ENCODE assay signal across 19 mouse cellular contexts in the genomic region with DNA sequence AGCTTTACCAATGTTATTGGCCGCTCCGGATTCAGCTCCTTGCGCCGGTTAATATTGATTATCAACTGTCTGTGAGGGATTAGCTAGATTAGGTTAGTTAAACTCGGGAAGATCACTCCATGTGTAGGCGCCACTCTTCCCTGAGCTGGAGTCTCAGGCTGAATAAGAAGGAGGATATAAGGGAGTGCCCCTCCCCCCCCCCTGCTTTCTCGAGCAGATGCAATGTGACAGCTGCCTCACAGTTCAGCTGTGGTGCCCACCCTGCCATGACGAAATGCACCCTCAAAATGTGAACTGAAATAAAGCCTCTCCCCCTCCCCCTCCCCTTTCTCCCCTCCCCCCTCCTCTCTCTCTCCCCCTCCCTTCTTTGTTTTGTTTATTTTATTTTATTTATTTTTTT. TPM values are rescaled to one million over a fixed set of nuclear protein-coding genes. Genes with fewer than 3 reads are reported as not detected.
"Had no signal": no experiment of that assay in that cellular context is flagged by ENCODE, and none has a peak within 500 bp of the region (broad histone marks: within the 10 kb centered on the region; RNA-seq: fewer than 3 reads in every experiment).

No protein-coding gene starts in this region.

- H3K4me1 ChIP-seq: limb, embryonic 15.5 days; midbrain, embryonic 15.5 days had no signal

- ATAC-seq: midbrain, embryonic 15.5 days had no signal

- H3K27me3 ChIP-seq: limb, embryonic 15.5 days; midbrain, embryonic 15.5 days; neural tube, embryonic 13.5 days had no signal

- H3K9me3 ChIP-seq: limb, embryonic 15.5 days; midbrain, embryonic 15.5 days; neural tube, embryonic 13.5 days had no signal

- H3K36me3 ChIP-seq: limb, embryonic 15.5 days; midbrain, embryonic 15.5 days; neural tube, embryonic 13.5 days had no signal

- H3K9ac ChIP-seq: limb, embryonic 15.5 days; lung, embryonic 14.5 days; midbrain, embryonic 15.5 days; neural tube, embryonic 13.5 days had no signal

- H3K4me2 ChIP-seq: limb, embryonic 15.5 days; lung, embryonic 14.5 days; midbrain, embryonic 15.5 days; neural tube, embryonic 13.5 days had no signal

- DNase-seq: kidney, adult 9 months; kidney, postnatal 36 days; layer of hippocampus, adult 9-11 months; layer of hippocampus, postnatal 36 days; lung, embryonic 14.5 days; lung, postnatal 10 days; thymus, adult 2 months; thymus, postnatal 25 days had no signal

- H3K4me3 ChIP-seq: limb, embryonic 15.5 days; megakaryocyte, embryonic 14.5 days; midbrain, embryonic 15.5 days; neural tube, embryonic 13.5 days had no signal

- H3K27ac ChIP-seq: kidney, postnatal 0 days; limb, embryonic 15.5 days; macrophage; midbrain, embryonic 15.5 days; neural tube, embryonic 13.5 days had no signal

RNA-seq across cellular contexts. Expression of a gene that starts 8.0 kb away (rescaled TPM):
- total RNA-seq: layer of hippocampus, adult 18-20 months; layer of hippocampus, postnatal 36 days; left cerebral cortex, postnatal 25 days had no signal
- polyA plus RNA-seq: macrophage had no signal

RNA-seq across cellular contexts. Expression of a gene that starts 43.2 kb away (rescaled TPM):
- total RNA-seq: layer of hippocampus, adult 18-20 months; layer of hippocampus, postnatal 36 days; left cerebral cortex, adult 8-10 months; left cerebral cortex, postnatal 25 days; monocyte, adult 5-6 weeks had no signal
- polyA plus RNA-seq: midbrain, embryonic 15.5 days; neural tube, embryonic 13.5 days; stomach, embryonic 14.5 days had no signal
